Mouse (Mus musculus): ENCODE measurements around the gene Ppp1r15b. TPM values are rescaled to one million over a fixed set of nuclear protein-coding genes. Genes with fewer than 3 reads are reported as not detected.

The Ppp1r15b gene
- 10 to 100 TPM; 88.3 to 90.4 TPM for total RNA-seq (2023)

DNA sequence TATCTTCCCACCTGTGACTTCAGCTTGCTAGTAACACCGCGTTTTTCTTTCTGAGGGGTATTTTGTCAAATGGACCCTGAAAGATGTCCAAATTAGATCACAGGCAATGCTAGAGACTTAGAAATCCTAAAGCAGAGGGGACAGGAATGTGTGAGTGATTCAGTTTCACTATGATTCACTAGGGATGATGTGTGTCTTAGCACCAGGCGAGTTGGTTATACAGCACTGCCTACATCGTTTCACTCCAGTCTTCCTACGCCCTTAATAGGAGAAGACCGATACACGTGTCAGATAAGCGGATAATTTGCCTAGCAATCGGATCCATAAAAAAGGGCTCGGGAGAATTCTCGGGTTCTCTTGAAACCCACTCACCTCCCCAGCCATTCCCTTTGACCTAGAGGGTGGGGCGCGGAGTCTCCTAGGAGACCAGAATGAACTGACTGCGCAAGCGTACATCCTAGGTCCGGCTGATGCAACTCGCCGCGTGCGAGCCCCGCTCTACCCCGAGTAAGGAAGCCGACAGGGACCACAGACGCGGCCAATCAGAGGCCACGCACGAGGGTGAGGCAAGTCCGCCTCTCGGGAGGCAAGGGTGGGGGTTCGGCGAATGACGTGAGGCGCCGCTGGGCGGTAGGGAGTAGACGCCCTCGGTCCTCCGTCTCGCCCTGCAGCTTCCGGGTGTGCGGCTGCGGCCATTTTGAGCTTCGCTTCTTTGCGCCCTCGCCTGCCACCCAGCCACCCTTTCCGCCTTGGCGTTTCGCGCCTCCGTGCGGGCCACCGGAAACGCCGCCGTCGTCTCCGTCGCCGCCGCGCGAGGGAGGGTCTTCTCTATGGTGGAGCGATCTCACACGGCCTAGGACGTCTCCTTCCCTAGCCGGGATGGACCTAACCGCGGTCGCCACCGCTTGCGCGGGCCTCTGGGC lies at the start of gene Ppp1r15b:
Gene Ppp1r15b, plus strand, starts transcription at position 506 of the 923 bp plus-strand sequence.

DNA sequence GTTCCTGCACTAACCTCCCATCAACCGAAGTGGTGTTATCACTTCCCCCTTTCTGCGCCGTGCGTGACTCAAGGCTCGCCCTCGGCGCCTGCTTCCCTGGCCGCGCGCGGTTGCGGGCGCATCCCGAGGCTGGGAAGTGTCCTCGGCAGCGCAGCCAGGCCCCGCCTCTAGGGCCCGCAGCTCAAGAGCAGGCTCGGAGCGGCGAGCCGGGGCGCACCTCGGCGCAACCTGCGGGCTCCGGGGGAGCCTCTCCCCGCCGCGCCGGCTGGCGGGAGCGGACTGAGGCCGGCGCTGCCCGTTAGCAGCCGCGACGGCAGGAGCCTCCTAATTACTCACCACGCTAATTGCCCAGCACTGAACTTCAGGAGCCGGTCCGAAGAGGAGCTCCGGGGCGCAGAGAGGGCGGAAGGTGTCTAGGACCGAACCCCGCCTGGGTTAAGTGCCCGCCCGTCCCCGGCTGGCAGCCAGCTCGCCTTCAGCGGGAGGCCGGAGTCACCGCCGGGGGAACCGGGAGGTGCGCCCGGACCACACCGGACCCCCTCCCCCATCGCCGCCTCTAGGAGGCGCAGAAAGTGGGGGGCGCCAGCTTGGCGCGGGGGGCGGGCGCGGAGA lies 33.0 kb downstream of the Ppp1r15b start, which contains the start of gene Plekha6:
Gene Plekha6, plus strand, starts transcription at position 391 of the 612 bp plus-strand sequence.

Other genes starting within 250 kb of the Ppp1r15b start
- 100 to 1,000 TPM; 271 to 277 TPM for gene Mdm4, start 100.6 kb upstream of the Ppp1r15b start, total RNA-seq (2023)
- 100 to 1,000 TPM; 131 to 137 TPM for gene Pik3c2b, start 85.5 kb upstream of the Ppp1r15b start, total RNA-seq (2023)
- 1 to 10 TPM; 3.5 to 6.8 TPM for gene Plekha6, start 33.1 kb downstream of the Ppp1r15b start, total RNA-seq (2023)
- gene Golt1a, start 178.7 kb downstream of the Ppp1r15b start, total RNA-seq (2023) = not detected
- not detected for gene Kiss1, start 190.7 kb downstream of the Ppp1r15b start, total RNA-seq (2023)
- not detected for gene Ren1, start 219.4 kb downstream of the Ppp1r15b start, total RNA-seq (2023)
- gene Etnk2, start 232.4 kb downstream of the Ppp1r15b start, total RNA-seq (2023) = not detected